Mouse (Mus musculus) intestine, embryonic 14.5 days (tissue): Measurements from ENCODE around the gene Gm10309. TPM values are rescaled to one million over a fixed set of nuclear protein-coding genes. Genes with fewer than 3 reads are reported as not detected.

ENCODE experiments used
- ATAC-seq: fragments of 200-750 bp; cut with Nextera tagmentation; replicated peaks from 2 replicates; pipeline ENCODE4 v1.8.0; 2017; ENCODE audit warnings: low read depth, moderate number of reproducible peaks, moderate TSS enrichment, moderate library complexity; ENCODE audit not compliant: low FRiP score, low TSS enrichment
- DNase-seq: peaks from one replicate; pipeline ENCODE4 v3.0.0-alpha.2; 2018; ENCODE audit warnings: low spot score
- H3K27ac ChIP-seq: fragments of 300-500 bp; sonication (generic); 2 replicates; pipeline ENCODE4 v1.5.1; 2014; ENCODE audit warnings: low read depth, mild to moderate bottlenecking, control low read depth
- H3K27me3 ChIP-seq: fragments of 300-500 bp; sonication (generic); replicated peaks from 2 replicates; pipeline ENCODE4 v1.6.1; 2014; ENCODE audit warnings: low read length, control low read depth; ENCODE audit not compliant: control insufficient read depth, insufficient read depth
- H3K36me3 ChIP-seq: fragments of 300-500 bp; sonication (generic); 2 replicates; pipeline ENCODE4 v1.6.1; 2014; ENCODE audit warnings: low read length, control low read depth; ENCODE audit not compliant: control insufficient read depth, insufficient read depth
- H3K4me1 ChIP-seq: fragments of 300-500 bp; sonication (generic); replicated peaks from 2 replicates; pipeline ENCODE4 v1.6.1; 2014; ENCODE audit warnings: low read length, control low read depth, mixed read lengths; ENCODE audit not compliant: control insufficient read depth, insufficient read depth
- H3K4me2 ChIP-seq: fragments of 300-500 bp; sonication (generic); 2 replicates; pipeline ENCODE4 v1.6.1; 2014; ENCODE audit warnings: low read length
- H3K4me3 ChIP-seq: fragments of 300-500 bp; sonication (generic); 2 replicates; pipeline ENCODE4 v1.5.1; 2014; ENCODE audit warnings: low read depth, low read length, control low read depth, mixed read lengths
- H3K9ac ChIP-seq: fragments of 300-500 bp; sonication (generic); 2 replicates; pipeline ENCODE4 v1.6.1; 2014; ENCODE audit warnings: mild to moderate bottlenecking, low read length
- H3K9me3 ChIP-seq: fragments of 300-500 bp; sonication (generic); 2 replicates; pipeline ENCODE4 v1.6.1; 2016; ENCODE audit warnings: low read length, control low read depth; ENCODE audit not compliant: control insufficient read depth
- WGBS: fragments of 180-500 bp; shearing (Covaris S2); extraction: QIAGEN DNeasy Blood & Tissue Kit; methylation state at CpG from one replicate; pipeline ENCODE4 v1.1.7; 2014; 5-methylcytosine and 5-hydroxymethylcytosine counted together
- polyA plus RNA-seq: library from polyadenylated mRNA; unstranded; fragments of >200 nt; fragmentation: Nextera tagmentation; extraction: Ambion mirVana; gene quantifications from 2 replicates; pipeline ENCODE4 v1.2.1, GENCODE M21; 2014

Gene Gm10309
- polyA plus RNA-seq, 1 experiment from 2014 or later: 0.57 TPM

GRCm38 (mm10) chr17:86464689-86465363 is 40.2 kb downstream of the Gm10309 start:
- ATAC-seq: no peak

GRCm38 (mm10) chr17:86464197-86464596 is 40.8 kb downstream of the Gm10309 start:
- H3K4me2 ChIP-seq: no peak overlapping the region
- H3K4me3 ChIP-seq: no peak overlapping the region
- ATAC-seq (no peak), DNase-seq (no peak)
- H3K9ac ChIP-seq: no peak overlapping the region
- WGBS: 88% methylated on average over 8 of the region's 8 CpGs
- peaks cover 13% of the 10 kb centered on the region; the same call in 1 of the 2 replicates for H3K4me1 ChIP-seq
- no peaks in the 10 kb centered on the region for H3K27me3 ChIP-seq
- H3K36me3 ChIP-seq: no peaks in the 10 kb centered on the region
- no peaks in the 10 kb centered on the region for H3K9me3 ChIP-seq
- no peak overlapping the region for H3K27ac ChIP-seq

More at GRCm38 (mm10) chr17:86464689-86465363, 40.2 kb downstream of the Gm10309 start:
- Histone ChIP-seq H3K9me3 (no peaks in the 10 kb centered on the region), H3K4me2 (no peak overlapping the region), H3K9ac (no peak overlapping the region), H3K36me3 (no peaks in the 10 kb centered on the region), H3K27me3 (no peaks in the 10 kb centered on the region), H3K4me1 (peaks cover 15% of the 10 kb centered on the region; the same call in 1 of the 2 replicates), H3K27ac (no peak overlapping the region), H3K4me3 (no peak overlapping the region)
- DNase-seq: no peak
- 65% methylated on average over 16 of the region's 16 CpGs for WGBS

- Histone ChIP-seq H3K9ac (no peak overlapping the region), H3K9me3 (no peaks in the 10 kb centered on the region), H3K27ac (no peak overlapping the region), H3K27me3 (no peaks in the 10 kb centered on the region), H3K36me3 (no peaks in the 10 kb centered on the region), H3K4me2 (no peak overlapping the region), H3K4me1 (peaks cover 10% of the 10 kb centered on the region; the same call in 1 of the 2 replicates), H3K4me3 (no peak overlapping the region)
- 63% methylated on average over 3 of the region's 3 CpGs for WGBS
- no peak for DNase-seq
- no peak for ATAC-seq
Measured at GRCm38 (mm10) chr17:86463369-86463768, 41.7 kb downstream of the Gm10309 start.

GRCm38 (mm10) chr17:86460645-86461430 is 44.2 kb downstream of the Gm10309 start:
- H3K27ac ChIP-seq: no peak overlapping the region
- DNase-seq (no peak), ATAC-seq (no peak)
- WGBS: 75% methylated on average over 17 of the region's 17 CpGs
- H3K4me3 ChIP-seq: no peak overlapping the region
- no peaks in the 10 kb centered on the region for H3K36me3 ChIP-seq
- no peaks in the 10 kb centered on the region for H3K9me3 ChIP-seq
- no peaks in the 10 kb centered on the region for H3K4me1 ChIP-seq
- H3K27me3 ChIP-seq: no peaks in the 10 kb centered on the region
- no peak overlapping the region for H3K4me2 ChIP-seq
- H3K9ac ChIP-seq: no peak overlapping the region

GRCm38 (mm10) chr17:86458302-86458980 is 46.6 kb downstream of the Gm10309 start:
- DNase-seq: no peak
- Histone ChIP-seq H3K9ac (no peak overlapping the region), H3K4me2 (no peak overlapping the region), H3K27me3 (no peaks in the 10 kb centered on the region), H3K27ac (no peak overlapping the region), H3K4me3 (no peak overlapping the region), H3K36me3 (no peaks in the 10 kb centered on the region), H3K4me1 (no peaks in the 10 kb centered on the region), H3K9me3 (no peaks in the 10 kb centered on the region)
- 77% methylated on average over 11 of the region's 11 CpGs for whole genome bisulfite sequencing
- ATAC-seq: no peak

- no peak for DNase-seq
- Histone ChIP-seq H3K4me1 (no peaks in the 10 kb centered on the region), H3K4me3 (no peak overlapping the region), H3K27ac (no peak overlapping the region), H3K4me2 (no peak overlapping the region), H3K27me3 (no peaks in the 10 kb centered on the region), H3K9me3 (no peaks in the 10 kb centered on the region), H3K9ac (no peak overlapping the region), H3K36me3 (no peaks in the 10 kb centered on the region)
- 71% methylated on average over 6 of the region's 6 CpGs for WGBS
- ATAC-seq: no peak
Measured at GRCm38 (mm10) chr17:86456512-86456911, 48.5 kb downstream of the Gm10309 start.

GRCm38 (mm10) chr17:86454351-86454706 is 50.7 kb downstream of the Gm10309 start:
- no peak overlapping the region for H3K4me2 ChIP-seq
- no peaks in the 10 kb centered on the region for H3K9me3 ChIP-seq
- H3K9ac ChIP-seq: no peak overlapping the region
- ATAC-seq: no peak
- H3K27me3 ChIP-seq: no peaks in the 10 kb centered on the region
- no peaks in the 10 kb centered on the region for H3K36me3 ChIP-seq
- DNase-seq: no peak
- no peak overlapping the region for H3K4me3 ChIP-seq
- no peak overlapping the region for H3K27ac ChIP-seq
- 86% methylated on average over 3 of the region's 3 CpGs for WGBS
- no peaks in the 10 kb centered on the region for H3K4me1 ChIP-seq

GRCm38 (mm10) chr17:86453673-86454350 is 51.2 kb downstream of the Gm10309 start:
- ATAC-seq: no peak
- Histone ChIP-seq H3K4me2 (no peak overlapping the region), H3K27ac (no peak overlapping the region), H3K27me3 (no peaks in the 10 kb centered on the region), H3K9me3 (no peaks in the 10 kb centered on the region), H3K4me1 (no peaks in the 10 kb centered on the region), H3K36me3 (no peaks in the 10 kb centered on the region), H3K4me3 (no peak overlapping the region), H3K9ac (no peak overlapping the region)
- DNase-seq: no peak
- WGBS: 56% methylated on average over 14 of the region's 14 CpGs
